Mouse (Mus musculus) heart, embryonic 10.5 days (tissue): ENCODE measurements around the gene Nup214. TPM values are rescaled to one million over a fixed set of nuclear protein-coding genes. Genes with fewer than 3 reads are reported as not detected.

Source experiments
- DNase-seq: peaks from one replicate; pipeline ENCODE4 v3.0.0-alpha.2; 2017; ENCODE audit warnings: low spot score
- H3K27ac ChIP-seq: fragments of 300-500 bp; sonication (generic); 2 replicates; pipeline ENCODE4 v1.5.1; 2016; ENCODE audit warnings: mild to moderate bottlenecking
- H3K27me3 ChIP-seq: fragments of 300-500 bp; sonication (generic); 2 replicates; pipeline ENCODE4 v1.6.1; 2016; ENCODE audit warnings: mild to moderate bottlenecking; ENCODE audit not compliant: poor library complexity, insufficient read depth, severe bottlenecking
- H3K36me3 ChIP-seq: fragments of 300-500 bp; sonication (generic); 2 replicates; pipeline ENCODE4 v1.6.1; 2016; ENCODE audit warnings: mild to moderate bottlenecking, moderate library complexity
- H3K4me1 ChIP-seq: fragments of 300-500 bp; sonication (generic); 2 replicates; pipeline ENCODE4 v1.6.1; 2016; ENCODE audit warnings: mild to moderate bottlenecking
- H3K4me3 ChIP-seq: fragments of 300-500 bp; sonication (generic); 2 replicates; pipeline ENCODE4 v1.5.1; 2016; ENCODE audit warnings: mild to moderate bottlenecking, moderate library complexity
- H3K9me3 ChIP-seq: fragments of 300-500 bp; sonication (generic); 2 replicates; pipeline ENCODE4 v1.6.1; 2016; ENCODE audit warnings: mild to moderate bottlenecking, moderate library complexity
- WGBS: fragments of 180-500 bp; shearing (Covaris S2); methylation state at CpG from one replicate; pipeline ENCODE4 v1.1.7; 2016; 5-methylcytosine and 5-hydroxymethylcytosine counted together
- microRNA-seq: library from miRNA; unstranded; fragments of <30 nt; microRNA quantifications from one replicate; pipeline ENCODE4, GENCODE M21; 2017
- polyA plus RNA-seq: library from polyadenylated mRNA; unstranded; fragments of >200 nt; fragmentation: Nextera tagmentation; extraction: Ambion mirVana; gene quantifications from 2 replicates; pipeline ENCODE4 v1.2.1, GENCODE M21; 2016

Nup214 gene
- polyA plus RNA-seq, 1 experiment from 2014 or later: 83.8 TPM

DNA sequence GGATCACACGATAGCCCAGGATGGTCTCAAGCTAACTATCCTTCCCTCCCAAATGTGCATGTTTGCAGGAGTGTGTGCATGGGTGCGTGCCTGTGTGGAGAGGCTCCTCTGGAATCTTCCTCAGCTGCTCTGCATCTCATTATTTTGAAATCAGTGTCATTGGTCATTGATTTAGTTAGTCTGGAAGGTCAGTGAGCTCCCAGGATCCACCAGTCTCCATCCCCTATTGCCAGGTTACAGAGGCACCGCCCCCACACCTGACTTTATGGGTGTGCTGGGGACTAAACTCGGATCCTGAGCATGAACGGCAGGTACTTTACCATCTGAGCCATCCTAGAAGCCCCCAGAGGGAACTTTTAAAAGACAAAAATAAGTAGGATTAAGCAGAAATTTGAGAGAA is 128.7 kb downstream of the Nup214 start:
- Histone ChIP-seq H3K27me3 (no peaks in the 10 kb centered on the region), H3K4me1 (peaks cover 40% of the 10 kb centered on the region), H3K27ac (peak overlapping the region; percentile 84; the same call in 1 of the 2 replicates), H3K9me3 (0 out of 2 replicates have a peak, but pooled peaks cover 5% of the 10 kb centered on the region), H3K36me3 (peaks cover 25% of the 10 kb centered on the region), H3K4me3 (no peak overlapping the region)
- DNase-seq: no peak
- WGBS: 66% methylated on average over 5 of the region's 5 CpGs

DNA sequence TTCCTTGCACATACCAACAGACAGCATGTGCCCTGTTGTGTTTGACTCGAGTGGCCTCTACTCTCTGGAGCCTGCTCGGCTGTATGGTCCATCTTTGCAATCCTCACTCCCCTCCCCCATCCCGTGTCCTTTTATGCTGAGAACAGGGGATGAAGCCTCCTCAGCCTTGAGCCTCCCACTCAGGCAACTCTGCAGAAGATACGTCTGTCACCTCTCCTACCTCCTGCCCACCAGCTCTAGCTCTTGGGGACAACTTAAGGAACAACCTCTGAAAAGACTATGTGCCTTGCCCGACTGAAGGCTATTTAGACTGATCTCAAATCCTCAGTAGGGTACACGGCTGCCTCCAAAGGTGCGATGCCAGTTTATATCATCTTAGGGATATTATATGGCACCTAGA is 129.3 kb downstream of the Nup214 start:
- Histone ChIP-seq H3K9me3 (0 out of 2 replicates have a peak, but pooled peaks cover 5% of the 10 kb centered on the region), H3K27me3 (no peaks in the 10 kb centered on the region), H3K27ac (peak overlapping the region; percentile 84; the same call in 1 of the 2 replicates), H3K4me1 (peaks cover 40% of the 10 kb centered on the region), H3K4me3 (no peak overlapping the region), H3K36me3 (peaks cover 26% of the 10 kb centered on the region)
- DNase-seq: no peak
- 72% methylated on average over 7 of the region's 7 CpGs for WGBS

Small RNAs within 50 kb of the gene (microRNA-seq; reads per million reads assigned to microRNA genes)
- not detected for gene Mir7674

Other genes with a start within 250 kb of the Nup214 start
- gene Qrfp, start 163.9 kb upstream of the Nup214 start, polyA plus RNA-seq: 0.06 TPM in 1 of 2 replicates, not detected in the other
- 0.12 and 0.36 TPM in 2 replicates for gene Fibcd1, start 128.4 kb upstream of the Nup214 start, polyA plus RNA-seq
- 1.7 and 2.2 TPM in 2 replicates for gene Lamc3, start 87.1 kb upstream of the Nup214 start, polyA plus RNA-seq
- 92.8 and 96.1 TPM in 2 replicates for gene Aif1l, start 24.3 kb upstream of the Nup214 start, polyA plus RNA-seq
- 37.7 and 60.1 TPM in 2 replicates for gene Fam78a, start 110.4 kb downstream of the Nup214 start, polyA plus RNA-seq
- gene Plpp7, start 121.1 kb downstream of the Nup214 start, polyA plus RNA-seq: 10.9 and 12.9 TPM in 2 replicates
- gene Prrc2b, start 176.6 kb downstream of the Nup214 start, polyA plus RNA-seq: 44.1 and 54.6 TPM in 2 replicates